Mouse (Mus musculus): Measurements from ENCODE around the gene Lpp. TPM values are rescaled to one million over a fixed set of nuclear protein-coding genes. Genes with fewer than 3 reads are reported as not detected.

The Lpp gene
- total RNA-seq (2023), result 35.0 TPM

GRCm38 (mm10) chr16:24392651-24393555 lies at the start of gene Lpp:
Gene Lpp (plus strand): TSS chr16:24393507.

